Mouse (Mus musculus) limb, embryonic 15.5 days (tissue): ENCODE data around the gene Tmem232. TPM values are rescaled to one million over a fixed set of nuclear protein-coding genes. Genes with fewer than 3 reads are reported as not detected.
"Not testable (repeated sequence)": the region's sequence is repeated elsewhere in the genome, so short reads cannot be mapped to it uniquely, and the experiment has no call there.

Source experiments
- ATAC-seq: fragments of 200-750 bp; cut with Nextera tagmentation; 2 replicates; pipeline ENCODE4 v1.8.0; 2017; ENCODE audit warnings: low read depth, moderate TSS enrichment; ENCODE audit not compliant: insufficient number of reproducible peaks, low FRiP score, low TSS enrichment
- H3K27ac ChIP-seq: fragments of 300-500 bp; sonication (generic); 2 replicates; pipeline ENCODE4 v1.5.1; 2015; ENCODE audit warnings: moderate library complexity, mild to moderate bottlenecking, inconsistent platforms
- H3K27me3 ChIP-seq: fragments of 300-500 bp; sonication (generic); 2 replicates; pipeline ENCODE4 v1.6.1; 2015; ENCODE audit warnings: inconsistent platforms
- H3K36me3 ChIP-seq: fragments of 300-500 bp; sonication (generic); 2 replicates; pipeline ENCODE4 v1.6.1; 2015; ENCODE audit warnings: inconsistent platforms
- H3K4me1 ChIP-seq: fragments of 300-500 bp; sonication (generic); 2 replicates; pipeline ENCODE4 v1.6.1; 2015; ENCODE audit warnings: inconsistent platforms
- H3K4me2 ChIP-seq: fragments of 300-500 bp; sonication (generic); 2 replicates; pipeline ENCODE4 v1.6.1; 2015; ENCODE audit warnings: mild to moderate bottlenecking, inconsistent platforms
- H3K4me3 ChIP-seq: fragments of 300-500 bp; sonication (generic); 2 replicates; pipeline ENCODE4 v1.5.1; 2015; ENCODE audit warnings: mild to moderate bottlenecking, inconsistent platforms
- H3K9ac ChIP-seq: fragments of 300-500 bp; sonication (generic); 2 replicates; pipeline ENCODE4 v1.6.1; 2015; ENCODE audit warnings: inconsistent platforms
- H3K9me3 ChIP-seq: fragments of 300-500 bp; sonication (generic); 2 replicates; pipeline ENCODE4 v1.6.1; 2016; ENCODE audit warnings: inconsistent platforms
- WGBS: fragments of 180-500 bp; shearing (Covaris S2); methylation state at CpG from one replicate; pipeline ENCODE4 v1.1.7; 2015; 5-methylcytosine and 5-hydroxymethylcytosine counted together
- polyA plus RNA-seq: library from polyadenylated mRNA; unstranded; fragments of >200 nt; fragmentation: Nextera tagmentation; extraction: Ambion mirVana; gene quantifications from 2 replicates; pipeline ENCODE4 v1.2.1, GENCODE M21; 2015

Gene Tmem232
- polyA plus RNA-seq, 1 experiment from 2014 or later, result 0.10 TPM

DNA sequence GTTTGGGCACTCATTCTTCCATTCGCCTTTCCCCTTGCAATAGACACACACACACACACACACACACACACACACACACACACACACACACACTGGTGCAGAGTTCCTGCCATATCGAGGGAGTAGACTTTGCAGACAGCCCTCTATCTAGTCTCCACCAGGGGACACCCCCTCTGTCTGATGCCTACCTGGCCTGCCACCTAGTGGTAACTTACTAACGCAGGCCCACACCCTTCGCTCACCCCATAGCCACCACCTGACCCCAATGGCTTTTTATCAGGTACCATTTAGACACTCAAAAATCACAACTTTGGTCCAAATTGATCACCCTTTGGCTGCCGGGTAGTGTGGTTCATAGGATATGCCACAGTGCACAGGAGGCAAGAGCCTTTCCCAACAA, 18.7 kb upstream of the Tmem232 start:
- Histone ChIP-seq H3K4me3 (no peak overlapping the region), H3K4me2 (no peak overlapping the region), H3K4me1 (peaks cover 5% of the 10 kb centered on the region), H3K36me3 (no peaks in the 10 kb centered on the region), H3K27me3 (no peaks in the 10 kb centered on the region), H3K27ac (no peak overlapping the region), H3K9me3 (no peaks in the 10 kb centered on the region), H3K9ac (no peak overlapping the region)
- no peak for ATAC-seq
- WGBS, result 39% methylated on average over 5 of the region's 5 CpGs

DNA sequence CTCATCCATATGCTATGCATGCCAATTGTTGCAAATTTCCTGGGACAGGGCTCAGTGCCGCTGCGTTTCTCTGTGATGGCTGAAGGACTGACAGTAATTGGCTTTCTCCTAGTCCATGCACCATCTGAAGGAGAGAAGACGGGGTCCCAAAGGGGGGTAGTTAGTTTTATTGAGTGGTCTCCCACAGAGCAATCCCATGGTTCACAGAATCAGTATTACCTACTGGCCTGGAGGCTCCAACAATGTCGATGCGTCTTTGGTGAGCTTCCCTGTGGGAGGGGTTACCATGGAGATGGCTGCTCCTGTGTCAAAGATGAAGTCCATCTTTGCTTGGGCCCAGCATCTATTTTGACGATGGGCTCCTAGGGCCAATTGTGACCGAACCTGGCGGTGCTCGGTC, 18.2 kb upstream of the Tmem232 start:
- H3K9me3 ChIP-seq, result no peaks in the 10 kb centered on the region
- no peak overlapping the region for H3K4me2 ChIP-seq
- H3K4me1 ChIP-seq, result peaks cover 5% of the 10 kb centered on the region
- 71% methylated on average over 9 of the region's 9 CpGs for WGBS
- no peaks in the 10 kb centered on the region for H3K27me3 ChIP-seq
- H3K36me3 ChIP-seq, result no peaks in the 10 kb centered on the region
- H3K4me3 ChIP-seq, result no peak overlapping the region
- no peak for ATAC-seq
- no peak overlapping the region for H3K27ac ChIP-seq
- H3K9ac ChIP-seq, result no peak overlapping the region

DNA sequence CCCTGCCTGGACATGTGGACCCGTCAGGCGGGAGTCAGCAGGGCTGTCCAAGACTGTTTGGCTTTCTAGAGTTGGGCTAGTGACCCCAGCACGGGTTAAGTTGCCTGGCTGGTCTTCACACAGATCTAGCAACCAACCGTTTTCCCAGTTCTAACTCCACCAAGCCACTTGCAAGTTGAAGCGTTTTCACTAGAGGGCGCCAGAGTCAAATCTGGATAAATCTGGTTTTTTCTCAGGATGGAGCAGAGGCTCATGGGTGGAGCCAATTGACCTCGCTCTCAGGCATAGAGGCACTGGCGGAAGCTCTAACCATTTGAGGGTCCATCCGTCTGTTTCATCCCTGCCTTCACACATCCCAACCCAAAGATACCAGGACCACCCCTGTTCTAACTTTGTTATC, 17.6 kb upstream of the Tmem232 start:
- no peaks in the 10 kb centered on the region for H3K27me3 ChIP-seq
- no peaks in the 10 kb centered on the region for H3K9me3 ChIP-seq
- H3K4me3 ChIP-seq, result no peak overlapping the region
- ATAC-seq, result no peak
- H3K9ac ChIP-seq, result no peak overlapping the region
- H3K4me1 ChIP-seq, result peaks cover 5% of the 10 kb centered on the region
- WGBS, result 40% methylated on average over 9 of the region's 9 CpGs
- H3K27ac ChIP-seq, result no peak overlapping the region
- no peaks in the 10 kb centered on the region for H3K36me3 ChIP-seq
- no peak overlapping the region for H3K4me2 ChIP-seq

DNA sequence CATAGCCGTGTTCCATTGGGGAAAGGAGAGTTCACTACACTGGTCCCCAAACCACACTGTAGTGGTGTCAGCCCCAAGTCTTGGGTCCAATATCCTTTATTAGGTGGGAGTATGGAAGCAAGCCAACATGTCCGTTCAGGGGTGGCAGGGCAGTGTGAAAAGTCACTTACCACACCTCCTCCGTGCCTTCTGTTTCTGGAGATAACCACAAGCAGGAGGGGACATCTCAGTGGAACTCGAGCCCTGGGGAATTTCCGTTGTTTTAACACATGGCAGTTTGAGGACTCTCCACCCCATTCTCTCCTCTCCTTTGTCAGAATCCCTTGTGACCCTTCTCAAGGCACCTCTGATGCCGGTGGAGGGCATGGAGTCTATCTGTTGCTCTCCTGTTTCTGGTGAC, 16.6 kb upstream of the Tmem232 start:
- peaks cover 5% of the 10 kb centered on the region for H3K4me1 ChIP-seq
- WGBS, result 74% methylated on average over 6 of the region's 6 CpGs
- H3K27me3 ChIP-seq, result no peaks in the 10 kb centered on the region
- no peak overlapping the region for H3K27ac ChIP-seq
- no peak overlapping the region for H3K4me3 ChIP-seq
- H3K9me3 ChIP-seq, result no peaks in the 10 kb centered on the region
- H3K9ac ChIP-seq, result no peak overlapping the region
- H3K4me2 ChIP-seq, result no peak overlapping the region
- no peak for ATAC-seq
- H3K36me3 ChIP-seq, result no peaks in the 10 kb centered on the region

DNA sequence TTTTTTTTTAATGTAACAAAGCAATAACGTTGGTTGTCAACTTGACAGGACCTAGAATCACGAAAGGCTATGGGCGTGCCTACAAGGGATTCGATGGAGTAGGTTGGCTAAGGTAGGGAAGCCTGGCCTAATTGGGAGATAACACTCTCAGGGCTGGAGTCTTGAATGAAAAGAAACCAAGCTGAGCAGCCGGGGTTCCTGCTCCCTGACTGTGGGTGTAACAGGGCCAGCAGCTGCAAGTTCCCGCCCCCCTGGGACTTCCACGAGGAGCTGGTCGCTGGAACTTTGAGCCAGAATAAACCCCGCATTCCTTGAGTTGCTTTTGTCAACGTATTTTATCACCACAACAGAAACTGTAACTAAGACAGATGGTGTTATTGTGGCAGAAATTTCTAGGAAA, 16.2 kb upstream of the Tmem232 start:
- Histone ChIP-seq H3K4me1 (peaks cover 5% of the 10 kb centered on the region), H3K36me3 (no peaks in the 10 kb centered on the region), H3K27me3 (no peaks in the 10 kb centered on the region), H3K4me3 (no peak overlapping the region), H3K27ac (no peak overlapping the region), H3K9ac (no peak overlapping the region), H3K9me3 (no peaks in the 10 kb centered on the region), H3K4me2 (no peak overlapping the region)
- no peak for ATAC-seq
- WGBS, result 60% methylated on average over 10 of the region's 10 CpGs

DNA sequence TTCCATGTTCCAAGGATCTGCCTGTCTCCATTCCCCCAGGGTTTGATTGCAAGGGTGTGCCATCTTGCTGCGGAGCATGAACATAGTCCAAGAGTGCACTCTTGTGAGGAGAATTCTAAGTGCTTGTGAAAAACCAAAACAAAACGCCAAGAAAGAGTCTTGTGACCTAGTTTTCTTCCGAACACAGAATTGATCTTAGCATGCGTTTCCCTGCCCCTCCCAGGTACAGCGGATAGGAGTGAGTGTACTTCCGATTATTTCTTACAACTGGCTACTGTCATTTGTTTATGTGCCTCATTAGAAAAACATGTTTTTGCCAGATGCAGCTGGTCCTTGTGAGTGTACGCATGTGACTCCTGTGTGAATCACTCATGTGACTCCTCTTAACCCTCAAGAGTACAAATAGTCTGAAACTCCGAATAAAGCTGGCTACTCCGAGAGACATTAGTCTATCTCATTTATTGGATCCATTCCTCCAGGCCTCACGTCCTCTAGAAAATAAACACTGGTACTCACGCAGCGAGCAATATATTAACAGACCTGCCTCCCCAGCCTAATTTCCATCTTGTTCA, 11.9 kb upstream of the Tmem232 start:
- Histone ChIP-seq H3K4me3 (no peak overlapping the region), H3K36me3 (no peaks in the 10 kb centered on the region), H3K9me3 (no peaks in the 10 kb centered on the region), H3K27me3 (no peaks in the 10 kb centered on the region), H3K4me2 (no peak overlapping the region), H3K4me1 (no peaks in the 10 kb centered on the region), H3K9ac (no peak overlapping the region), H3K27ac (no peak overlapping the region)
- WGBS, result 70% methylated on average over 12 of the region's 12 CpGs
- no peak for ATAC-seq

DNA sequence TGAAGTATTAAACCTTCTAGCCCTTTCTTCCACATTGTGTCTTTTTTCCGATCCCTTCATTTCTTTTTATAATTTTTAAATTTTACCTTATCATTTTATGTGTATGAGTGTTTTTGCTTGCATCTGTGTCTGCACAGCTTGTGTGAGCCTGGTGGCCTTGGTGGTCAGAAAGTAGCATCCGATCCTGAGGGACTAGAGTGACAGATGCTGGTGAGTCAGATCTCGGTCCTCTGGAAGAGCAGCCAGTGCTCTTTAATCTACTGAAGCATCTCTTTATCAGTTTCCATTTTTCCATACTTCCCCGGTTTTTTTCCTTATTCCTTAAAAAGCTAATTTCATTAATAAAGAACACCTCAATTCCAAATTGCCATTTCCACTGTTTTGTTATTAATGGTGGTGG, 9.8 kb upstream of the Tmem232 start:
- H3K4me2 ChIP-seq, result no peak overlapping the region
- 86% methylated on average over 4 of the region's 4 CpGs for WGBS
- no peak overlapping the region for H3K27ac ChIP-seq
- no peaks in the 10 kb centered on the region for H3K27me3 ChIP-seq
- no peaks in the 10 kb centered on the region for H3K9me3 ChIP-seq
- no peak overlapping the region for H3K9ac ChIP-seq
- ATAC-seq, result no peak
- no peaks in the 10 kb centered on the region for H3K4me1 ChIP-seq
- H3K36me3 ChIP-seq, result no peaks in the 10 kb centered on the region
- no peak overlapping the region for H3K4me3 ChIP-seq

DNA sequence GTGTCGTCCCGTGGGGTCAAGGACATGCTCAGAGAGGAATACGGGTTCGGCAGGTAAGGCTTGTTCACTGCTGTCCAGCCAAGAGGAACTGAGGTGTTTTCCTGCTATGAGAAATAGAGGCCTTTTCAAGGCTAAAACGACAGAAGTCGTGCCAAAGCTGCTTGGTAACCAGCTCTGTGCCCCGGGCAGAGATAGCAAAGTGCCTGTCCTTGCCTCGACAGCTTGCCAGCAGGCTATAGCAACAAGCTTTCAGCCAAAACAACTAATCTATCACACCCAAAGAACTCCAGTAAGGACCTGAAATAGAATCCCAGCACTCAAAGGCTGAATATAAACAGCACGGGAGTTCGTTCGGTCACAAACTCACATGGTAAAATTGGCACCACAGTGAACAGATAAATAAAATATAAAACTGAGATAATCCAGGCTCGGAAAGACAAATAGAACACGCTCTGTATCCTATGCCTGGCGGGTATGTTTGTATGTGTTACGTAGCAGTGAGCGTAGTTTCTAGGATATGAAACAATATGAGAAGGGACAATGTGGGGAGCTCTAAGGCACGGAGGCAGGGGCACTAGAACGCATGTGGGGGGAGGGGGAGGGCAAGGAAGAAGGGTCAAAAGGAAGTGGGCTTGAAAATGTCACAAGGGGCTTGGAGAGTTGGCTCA, 8.2 kb upstream of the Tmem232 start:
- H3K36me3 ChIP-seq, result no peaks in the 10 kb centered on the region
- WGBS, result 72% methylated on average over 18 of the region's 18 CpGs
- H3K27ac ChIP-seq, result no peak overlapping the region
- no peak overlapping the region for H3K4me2 ChIP-seq
- no peaks in the 10 kb centered on the region for H3K9me3 ChIP-seq
- ATAC-seq, result no peak
- H3K4me3 ChIP-seq, result no peak overlapping the region
- no peak overlapping the region for H3K9ac ChIP-seq
- no peaks in the 10 kb centered on the region for H3K27me3 ChIP-seq
- no peaks in the 10 kb centered on the region for H3K4me1 ChIP-seq

DNA sequence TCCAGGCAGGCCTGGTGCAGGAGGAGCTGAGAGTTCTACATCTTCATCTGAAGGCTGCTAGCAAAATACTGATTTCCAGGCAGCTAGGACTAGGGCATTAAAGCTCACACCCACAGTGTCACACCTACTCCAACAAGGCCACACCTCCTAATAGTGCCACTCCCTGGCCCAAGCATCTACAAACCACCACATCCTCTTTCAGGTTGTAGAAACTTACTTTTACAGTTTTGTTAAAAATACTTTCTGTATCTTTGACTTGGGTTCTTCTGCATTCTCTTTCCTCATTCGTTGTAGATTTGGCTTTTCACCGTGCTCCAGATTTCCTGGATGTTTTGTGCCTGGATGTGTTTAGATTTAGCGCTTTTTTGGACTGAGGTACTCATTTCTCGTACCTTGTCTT, 5.6 kb upstream of the Tmem232 start:
- not testable (repeated sequence) for H3K9ac ChIP-seq, H3K27me3 ChIP-seq, H3K9me3 ChIP-seq, H3K27ac ChIP-seq, H3K4me1 ChIP-seq, ATAC-seq, H3K36me3 ChIP-seq, H3K4me2 ChIP-seq, H3K4me3 ChIP-seq
- WGBS, result 92% methylated on average over 4 of the region's 4 CpGs

DNA sequence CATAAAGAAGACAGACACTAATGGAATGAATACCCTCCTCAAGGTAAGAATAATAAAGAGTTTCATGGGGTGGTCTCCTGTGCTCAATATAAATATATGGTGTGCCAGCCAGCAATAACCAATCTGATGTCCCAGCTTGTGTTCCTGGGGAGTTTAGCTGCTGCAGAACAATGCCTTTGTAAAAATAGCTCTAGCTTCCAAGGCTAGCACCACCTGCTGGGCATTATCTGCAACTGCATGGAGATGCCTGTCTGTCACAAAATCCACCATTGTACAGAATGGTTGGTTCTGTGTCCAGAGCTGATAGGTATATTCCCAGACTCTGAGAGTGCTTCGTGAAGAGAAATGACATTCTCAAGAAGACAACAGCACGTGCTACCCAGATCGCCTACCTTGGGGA, 4.4 kb downstream of the Tmem232 start:
- WGBS, result 22% methylated on average over 3 of the region's 3 CpGs
- ATAC-seq, result no peak
- no peaks in the 10 kb centered on the region for H3K9me3 ChIP-seq
- peaks cover 10% of the 10 kb centered on the region; the same call in 1 of the 2 replicates for H3K4me1 ChIP-seq
- no peak overlapping the region for H3K4me2 ChIP-seq
- H3K36me3 ChIP-seq, result no peaks in the 10 kb centered on the region
- H3K27ac ChIP-seq, result no peak overlapping the region
- H3K27me3 ChIP-seq, result no peaks in the 10 kb centered on the region
- no peak overlapping the region for H3K4me3 ChIP-seq
- H3K9ac ChIP-seq, result no peak overlapping the region

DNA sequence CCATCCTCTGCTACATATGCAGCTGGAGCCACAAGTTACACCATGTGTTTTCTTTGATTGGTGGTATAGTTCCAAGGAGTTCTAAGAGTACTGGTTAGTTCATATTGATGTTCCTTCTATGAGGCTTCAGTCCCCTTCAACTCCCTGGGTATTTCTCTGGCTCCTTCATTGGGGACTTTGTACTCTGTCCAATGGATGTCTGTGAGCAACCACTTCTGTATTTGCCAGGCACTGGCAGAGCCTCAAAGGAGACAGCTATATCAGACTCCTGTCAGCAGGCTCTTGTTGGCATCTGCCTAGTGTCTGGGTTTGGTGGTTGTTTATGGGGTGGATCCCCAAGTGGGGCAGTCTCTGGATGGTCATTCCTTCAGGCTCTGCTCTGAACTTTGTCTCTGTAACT, 8.2 kb downstream of the Tmem232 start:
- H3K9ac ChIP-seq, H3K27ac ChIP-seq, H3K36me3 ChIP-seq, H3K27me3 ChIP-seq, H3K9me3 ChIP-seq, H3K4me3 ChIP-seq, ATAC-seq, H3K4me1 ChIP-seq, H3K4me2 ChIP-seq: not testable (repeated sequence)

DNA sequence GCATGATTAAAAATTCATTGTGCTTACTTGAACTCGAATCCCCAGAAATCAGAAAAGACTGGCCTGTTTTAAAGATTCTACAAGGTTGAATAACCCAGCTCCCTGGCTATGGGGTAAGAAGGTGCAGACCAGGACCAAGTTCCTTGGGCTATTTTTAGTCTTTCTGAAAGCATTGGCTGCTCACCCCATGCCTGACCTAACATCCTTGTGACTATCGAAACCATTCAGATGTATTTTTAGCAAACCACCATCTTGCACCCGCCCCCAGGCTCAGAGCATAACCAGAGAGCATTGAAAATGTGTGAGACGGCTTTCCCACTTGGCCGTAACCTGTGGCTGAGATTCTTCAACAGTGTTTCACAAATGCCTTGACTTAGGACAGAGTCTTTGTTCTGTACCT, 13.1 kb downstream of the Tmem232 start:
- WGBS, result 73% methylated on average over 5 of the region's 5 CpGs
- H3K27ac ChIP-seq, result no peak overlapping the region
- no peak overlapping the region for H3K4me3 ChIP-seq
- H3K9me3 ChIP-seq, result no peaks in the 10 kb centered on the region
- no peaks in the 10 kb centered on the region for H3K4me1 ChIP-seq
- ATAC-seq, result no peak
- H3K36me3 ChIP-seq, result no peaks in the 10 kb centered on the region
- H3K27me3 ChIP-seq, result no peaks in the 10 kb centered on the region
- no peak overlapping the region for H3K9ac ChIP-seq
- H3K4me2 ChIP-seq, result no peak overlapping the region

DNA sequence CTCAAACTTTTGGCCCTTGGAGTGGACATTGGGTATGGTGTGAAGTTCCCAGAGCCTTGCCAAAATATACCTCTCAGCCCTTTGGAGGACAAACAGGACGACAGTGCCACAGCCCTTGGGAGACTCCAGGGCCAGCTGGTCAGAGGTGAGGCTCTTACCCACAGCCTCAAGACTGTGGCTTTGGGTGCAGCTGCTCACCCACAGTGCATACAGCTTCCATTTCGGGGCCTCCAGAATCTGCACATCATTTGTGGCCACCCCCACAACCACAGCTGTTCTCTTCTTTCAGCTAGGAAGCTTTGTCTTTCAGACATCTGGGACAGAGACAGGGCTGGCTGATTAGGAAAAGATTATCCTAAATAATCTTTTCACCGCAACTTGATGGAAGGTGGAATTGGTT, 27.1 kb downstream of the Tmem232 start:
- WGBS, result 81% methylated on average over 3 of the region's 3 CpGs
- Histone ChIP-seq H3K36me3 (no peaks in the 10 kb centered on the region), H3K27me3 (no peaks in the 10 kb centered on the region), H3K9ac (no peak overlapping the region), H3K4me3 (no peak overlapping the region), H3K4me2 (no peak overlapping the region), H3K9me3 (no peaks in the 10 kb centered on the region), H3K27ac (no peak overlapping the region), H3K4me1 (no peaks in the 10 kb centered on the region)
- no peak for ATAC-seq
